Mouse (Mus musculus) limb, embryonic 15.5 days (tissue): ENCODE measurements at regions not wholly inside any gene's neighbourhood (a gene's known extent, or its start where the extent isn't known, plus 50 kb on each side); places are given as distances from the start of the nearest gene placed in this dataset.
"Not testable (repeated sequence)": the region's sequence is repeated elsewhere in the genome, so short reads cannot be mapped to it uniquely, and the experiment has no call there.

ENCODE experiments used
- ATAC-seq: fragments of 200-750 bp; cut with Nextera tagmentation; 2 replicates; pipeline ENCODE4 v1.8.0; 2017; ENCODE audit warnings: low read depth, moderate TSS enrichment; ENCODE audit not compliant: insufficient number of reproducible peaks, low FRiP score, low TSS enrichment
- H3K27ac ChIP-seq: fragments of 300-500 bp; sonication (generic); 2 replicates; pipeline ENCODE4 v1.5.1; 2015; ENCODE audit warnings: moderate library complexity, mild to moderate bottlenecking, inconsistent platforms
- H3K27me3 ChIP-seq: fragments of 300-500 bp; sonication (generic); 2 replicates; pipeline ENCODE4 v1.6.1; 2015; ENCODE audit warnings: inconsistent platforms
- H3K36me3 ChIP-seq: fragments of 300-500 bp; sonication (generic); 2 replicates; pipeline ENCODE4 v1.6.1; 2015; ENCODE audit warnings: inconsistent platforms
- H3K4me1 ChIP-seq: fragments of 300-500 bp; sonication (generic); 2 replicates; pipeline ENCODE4 v1.6.1; 2015; ENCODE audit warnings: inconsistent platforms
- H3K4me2 ChIP-seq: fragments of 300-500 bp; sonication (generic); 2 replicates; pipeline ENCODE4 v1.6.1; 2015; ENCODE audit warnings: mild to moderate bottlenecking, inconsistent platforms
- H3K4me3 ChIP-seq: fragments of 300-500 bp; sonication (generic); 2 replicates; pipeline ENCODE4 v1.5.1; 2015; ENCODE audit warnings: mild to moderate bottlenecking, inconsistent platforms
- H3K9ac ChIP-seq: fragments of 300-500 bp; sonication (generic); 2 replicates; pipeline ENCODE4 v1.6.1; 2015; ENCODE audit warnings: inconsistent platforms
- H3K9me3 ChIP-seq: fragments of 300-500 bp; sonication (generic); 2 replicates; pipeline ENCODE4 v1.6.1; 2016; ENCODE audit warnings: inconsistent platforms
- WGBS: fragments of 180-500 bp; shearing (Covaris S2); methylation state at CpG from one replicate; pipeline ENCODE4 v1.1.7; 2015; 5-methylcytosine and 5-hydroxymethylcytosine counted together

DNA sequence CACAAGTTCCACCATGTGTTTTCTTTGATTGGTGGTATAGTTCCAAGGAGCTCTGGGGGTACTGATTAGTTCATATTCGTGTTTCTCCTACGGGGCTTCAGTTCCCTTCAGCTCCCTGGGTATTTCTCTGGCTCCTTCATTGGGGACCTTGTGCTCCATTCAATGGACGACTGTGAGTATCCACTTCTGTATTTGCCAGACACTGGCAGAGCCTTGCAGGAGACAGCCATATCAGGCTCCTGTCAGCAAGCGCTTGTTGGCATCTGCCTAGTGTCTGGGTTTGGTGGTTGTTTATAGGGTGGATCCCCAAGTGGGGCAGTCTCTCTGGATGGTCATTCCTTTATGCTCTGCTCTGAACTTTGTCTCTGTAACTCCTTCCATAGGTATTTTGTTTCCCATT lies 1905.5 kb upstream of the Sel1l start:
- H3K36me3 ChIP-seq, ATAC-seq, H3K27ac ChIP-seq, H3K4me1 ChIP-seq, H3K4me3 ChIP-seq, H3K9me3 ChIP-seq, H3K9ac ChIP-seq, H3K4me2 ChIP-seq, H3K27me3 ChIP-seq: not testable (repeated sequence)
- 85% methylated on average over 4 of the region's 4 CpGs for WGBS

GRCm38 (mm10) chr12:93748300-93748847 lies 1899.4 kb upstream of the Sel1l start:
- H3K36me3 ChIP-seq = no peaks in the 10 kb centered on the region
- no peak overlapping the region for H3K9ac ChIP-seq
- 80% methylated on average over 4 of the region's 4 CpGs for WGBS
- H3K27ac ChIP-seq = no peak overlapping the region
- H3K27me3 ChIP-seq = no peaks in the 10 kb centered on the region
- no peak for ATAC-seq
- no peak overlapping the region for H3K4me2 ChIP-seq
- H3K9me3 ChIP-seq = no peaks in the 10 kb centered on the region
- H3K4me1 ChIP-seq = no peaks in the 10 kb centered on the region
- no peak overlapping the region for H3K4me3 ChIP-seq

GRCm38 (mm10) chr12:93718704-93719497 lies 1869.9 kb upstream of the Sel1l start:
- Histone ChIP-seq H3K9ac (no peak overlapping the region), H3K4me1 (no peaks in the 10 kb centered on the region), H3K36me3 (no peaks in the 10 kb centered on the region), H3K27me3 (no peaks in the 10 kb centered on the region), H3K4me2 (no peak overlapping the region), H3K4me3 (no peak overlapping the region), H3K9me3 (no peaks in the 10 kb centered on the region), H3K27ac (peak overlapping the region; percentile 73)
- peak; percentile 79 for ATAC-seq
- 57% methylated on average over 2 of the region's 2 CpGs for WGBS

- H3K27ac ChIP-seq = no peak overlapping the region
These were observed 1857.0 kb upstream of the Sel1l start for GRCm38 (mm10) chr12:93705956-93706355.

DNA sequence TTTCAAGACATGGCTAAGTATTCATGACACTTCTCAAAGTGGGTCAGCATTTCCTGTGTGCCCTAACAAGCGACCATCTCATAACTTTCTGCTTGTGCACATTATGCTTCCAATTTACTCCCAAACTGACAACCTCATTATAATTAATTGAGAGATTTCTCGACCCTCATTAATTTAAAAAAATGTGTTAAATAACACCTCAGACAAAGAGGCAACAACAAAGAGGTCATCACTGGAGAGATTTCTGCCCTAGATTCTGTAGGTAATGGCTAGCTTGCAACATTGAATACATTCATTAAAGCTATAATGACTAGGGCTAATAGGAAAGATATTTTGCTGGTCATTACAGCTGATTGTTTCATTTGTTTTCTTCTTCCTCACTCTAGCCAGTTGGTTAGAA lies 1838.2 kb upstream of the Sel1l start:
- H3K4me3 ChIP-seq = no peak overlapping the region
- 33% methylated on average over 2 of the region's 2 CpGs for WGBS
- no peaks in the 10 kb centered on the region for H3K36me3 ChIP-seq
- no peak for ATAC-seq
- H3K9me3 ChIP-seq = no peaks in the 10 kb centered on the region
- H3K4me1 ChIP-seq = no peaks in the 10 kb centered on the region
- H3K27me3 ChIP-seq = no peaks in the 10 kb centered on the region
- no peak overlapping the region for H3K9ac ChIP-seq
- no peak overlapping the region for H3K4me2 ChIP-seq
- H3K27ac ChIP-seq = no peak overlapping the region

More at GRCm38 (mm10) chr12:93705956-93706355, 1857.0 kb upstream of the Sel1l start:
- ATAC-seq = no peak
- Histone ChIP-seq H3K4me3 (no peak overlapping the region), H3K9me3 (no peaks in the 10 kb centered on the region), H3K9ac (no peak overlapping the region), H3K4me1 (no peaks in the 10 kb centered on the region), H3K27me3 (no peaks in the 10 kb centered on the region), H3K4me2 (no peak overlapping the region), H3K36me3 (no peaks in the 10 kb centered on the region)
- 74% methylated on average over 1 of the region's 1 CpGs for WGBS

DNA sequence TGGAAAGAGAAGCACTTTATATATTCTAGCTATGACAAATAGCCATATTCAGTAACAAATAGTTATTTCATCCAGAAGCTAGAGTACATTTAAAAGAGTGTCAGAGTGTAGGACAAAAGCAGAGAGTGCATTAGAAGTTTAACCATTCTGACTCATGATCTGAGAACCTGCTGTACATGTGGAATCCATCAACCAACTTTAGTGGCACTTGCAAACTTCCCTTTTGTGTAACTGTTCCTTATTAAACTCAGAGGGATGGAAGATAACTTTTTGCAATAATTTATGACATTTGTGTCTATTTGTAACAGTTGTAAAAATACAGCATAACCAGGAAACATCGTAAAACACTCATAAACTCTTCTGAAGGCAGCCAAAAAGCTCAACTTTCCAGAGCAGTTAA lies 1835.4 kb upstream of the Sel1l start:
- H3K4me3 ChIP-seq = no peak overlapping the region
- H3K4me1 ChIP-seq = no peaks in the 10 kb centered on the region
- H3K9ac ChIP-seq = no peak overlapping the region
- no peak overlapping the region for H3K27ac ChIP-seq
- WGBS = 13% methylated on average over 1 of the region's 1 CpGs
- H3K36me3 ChIP-seq = no peaks in the 10 kb centered on the region
- no peaks in the 10 kb centered on the region for H3K9me3 ChIP-seq
- H3K27me3 ChIP-seq = no peaks in the 10 kb centered on the region
- no peak overlapping the region for H3K4me2 ChIP-seq
- no peak for ATAC-seq

GRCm38 (mm10) chr12:93677478-93677877 lies 1828.5 kb upstream of the Sel1l start:
- H3K27me3 ChIP-seq = no peaks in the 10 kb centered on the region
- no peak overlapping the region for H3K4me3 ChIP-seq
- H3K4me2 ChIP-seq = no peak overlapping the region
- no peak overlapping the region for H3K9ac ChIP-seq
- no peaks in the 10 kb centered on the region for H3K4me1 ChIP-seq
- 34% methylated on average over 1 of the region's 1 CpGs for WGBS
- no peak overlapping the region for H3K27ac ChIP-seq
- 0 out of 2 replicates have a peak, but pooled peaks have one; percentile 61 for ATAC-seq
- H3K9me3 ChIP-seq = no peaks in the 10 kb centered on the region
- H3K36me3 ChIP-seq = no peaks in the 10 kb centered on the region

- Histone ChIP-seq H3K27me3 (no peaks in the 10 kb centered on the region), H3K27ac (no peak overlapping the region), H3K4me3 (no peak overlapping the region), H3K36me3 (no peaks in the 10 kb centered on the region), H3K4me1 (no peaks in the 10 kb centered on the region), H3K9ac (no peak overlapping the region), H3K9me3 (no peaks in the 10 kb centered on the region), H3K4me2 (no peak overlapping the region)
- ATAC-seq = no peak
These were observed 1826.1 kb upstream of the Sel1l start for GRCm38 (mm10) chr12:93675032-93675431.

- Histone ChIP-seq H3K9me3 (no peaks in the 10 kb centered on the region), H3K27ac (no peak overlapping the region), H3K4me3 (no peak overlapping the region), H3K4me2 (no peak overlapping the region), H3K36me3 (no peaks in the 10 kb centered on the region), H3K4me1 (no peaks in the 10 kb centered on the region), H3K27me3 (no peaks in the 10 kb centered on the region), H3K9ac (no peak overlapping the region)
- ATAC-seq = no peak
- 75% methylated on average over 2 of the region's 2 CpGs for WGBS
These were observed 1820.3 kb upstream of the Sel1l start for GRCm38 (mm10) chr12:93669211-93669610.

DNA sequence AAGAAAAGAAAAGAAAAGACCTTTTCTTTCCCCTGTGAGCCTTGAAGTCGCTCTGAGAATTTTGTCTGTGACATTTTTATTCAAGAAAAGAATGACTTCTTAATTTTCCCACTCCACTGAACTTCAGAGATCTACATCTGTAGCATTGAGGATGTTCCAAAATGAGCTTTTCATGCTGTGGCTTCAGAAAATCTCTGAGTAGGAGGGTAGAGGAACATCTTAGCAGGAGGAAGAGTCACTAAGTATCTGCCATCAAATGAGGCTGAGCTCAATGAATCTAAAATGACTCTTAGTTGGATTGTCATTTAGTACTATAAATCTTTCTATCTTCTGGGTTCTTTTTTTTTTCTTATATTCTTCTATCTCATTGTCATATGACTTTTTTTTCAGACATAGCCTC lies 1817.8 kb upstream of the Sel1l start:
- no peak overlapping the region for H3K9ac ChIP-seq
- H3K27me3 ChIP-seq = no peaks in the 10 kb centered on the region
- H3K4me1 ChIP-seq = no peaks in the 10 kb centered on the region
- no peak overlapping the region for H3K4me3 ChIP-seq
- H3K27ac ChIP-seq = no peak overlapping the region
- WGBS = 91% methylated on average over 1 of the region's 1 CpGs
- no peaks in the 10 kb centered on the region for H3K9me3 ChIP-seq
- no peaks in the 10 kb centered on the region for H3K36me3 ChIP-seq
- no peak overlapping the region for H3K4me2 ChIP-seq
- ATAC-seq = no peak
